Mouse (Mus musculus) ES-E14 (cell line): ENCODE measurements around the gene Abcg8. TPM values are rescaled to one million over a fixed set of nuclear protein-coding genes. Genes with fewer than 3 reads are reported as not detected.

Experiments used
- DNase-seq: peaks from one replicate; pipeline ENCODE4 v3.0.0-alpha.2; 2013; ENCODE audit warnings: low read depth, low spot score
- H3K27ac ChIP-seq: 2 replicates; pipeline ENCODE4 v1.5.1; 2012; ENCODE audit warnings: low read depth, mild to moderate bottlenecking, low read length, moderate library complexity, mixed read lengths; ENCODE audit not compliant: poor library complexity, insufficient read depth, severe bottlenecking
- H3K36me3 ChIP-seq: 2 replicates; pipeline ENCODE4 v1.6.1; 2012; ENCODE audit warnings: mild to moderate bottlenecking, low read length, moderate library complexity, mixed read lengths; ENCODE audit not compliant: control insufficient read depth, poor library complexity, insufficient read depth, severe bottlenecking
- H3K4me1 ChIP-seq, 2 experiments: fragments of 150-350 bp in 1 of 2; sonication (generic) in 1 of 2; 2 replicates each; pipeline ENCODE4 v1.6.1; 2012; ENCODE audit warnings: low read length in 2 of 2, mild to moderate bottlenecking in 1 of 2, mixed read lengths in 1 of 2; ENCODE audit not compliant: control insufficient read depth in 2 of 2, insufficient read depth in 2 of 2, poor library complexity in 1 of 2
- H3K4me3 ChIP-seq, 2 experiments: fragments of 150-350 bp in 1 of 2; sonication (generic) in 1 of 2; 2 replicates each; pipeline ENCODE4 v1.5.1; 2012; ENCODE audit warnings: low read length in 2 of 2, low read depth in 1 of 2, mild to moderate bottlenecking in 1 of 2, mixed read lengths in 1 of 2; ENCODE audit not compliant: insufficient read depth in 1 of 2, poor library complexity in 1 of 2, severe bottlenecking in 1 of 2
- H3K9ac ChIP-seq: 2 replicates; pipeline ENCODE4 v1.6.1; 2012; ENCODE audit warnings: low read depth, mild to moderate bottlenecking, low read length, mixed read lengths; ENCODE audit not compliant: poor library complexity, insufficient read depth, severe bottlenecking
- H3K9me3 ChIP-seq: fragments of 150-350 bp; sonication (generic); 2 replicates; pipeline ENCODE4 v1.6.1; 2012; ENCODE audit warnings: low read depth, mild to moderate bottlenecking, low read length; ENCODE audit not compliant: control insufficient read depth, insufficient read depth
- CHD2 ChIP-seq: IDR thresholded peaks from 2 replicates; pipeline ENCODE4 v1.6.1; 2014; ENCODE audit warnings: mild to moderate bottlenecking, low read depth, low read length, inconsistent platforms
- HCFC1 ChIP-seq: IDR thresholded peaks from 2 replicates; pipeline ENCODE4 v1.6.1; 2012; ENCODE audit warnings: low read length, inconsistent platforms, borderline replicate concordance; ENCODE audit not compliant: insufficient read depth
- MAFK ChIP-seq: IDR thresholded peaks from 2 replicates; pipeline ENCODE4 v1.6.1; 2014; ENCODE audit warnings: mild to moderate bottlenecking, low read depth, low read length, inconsistent platforms; ENCODE audit not compliant: insufficient read depth
- ZC3H11A ChIP-seq: IDR thresholded peaks from 2 replicates; pipeline ENCODE4 v1.6.1; 2012; ENCODE audit warnings: low read depth, mild to moderate bottlenecking, inconsistent platforms, low read length, borderline replicate concordance
- ZNF384 ChIP-seq: IDR thresholded peaks from 2 replicates; pipeline ENCODE4 v1.6.1; 2012; ENCODE audit warnings: low read depth, low read length, inconsistent platforms
- in situ Hi-C, 2 experiments: fragments of 600-800 bp; cut with MboI; formaldehyde crosslinking; loops; one replicate each; pipeline ENCODE4 v1.15.1; 2025; ENCODE audit warnings: low sequenced_read_pairs in 2 of 2, inconsistent platforms in 1 of 2; ENCODE audit not compliant: unreplicated experiment in 2 of 2
- total RNA-seq: library from RNA; depleted of rRNA; stranded (reverse); fragments of 300-350 nt; gene quantifications from 2 replicates; pipeline ENCODE4 v1.2.3, GENCODE M21; 2012

Abcg8 gene
- total RNA-seq, 1 experiment = 0.09 TPM

DNA sequence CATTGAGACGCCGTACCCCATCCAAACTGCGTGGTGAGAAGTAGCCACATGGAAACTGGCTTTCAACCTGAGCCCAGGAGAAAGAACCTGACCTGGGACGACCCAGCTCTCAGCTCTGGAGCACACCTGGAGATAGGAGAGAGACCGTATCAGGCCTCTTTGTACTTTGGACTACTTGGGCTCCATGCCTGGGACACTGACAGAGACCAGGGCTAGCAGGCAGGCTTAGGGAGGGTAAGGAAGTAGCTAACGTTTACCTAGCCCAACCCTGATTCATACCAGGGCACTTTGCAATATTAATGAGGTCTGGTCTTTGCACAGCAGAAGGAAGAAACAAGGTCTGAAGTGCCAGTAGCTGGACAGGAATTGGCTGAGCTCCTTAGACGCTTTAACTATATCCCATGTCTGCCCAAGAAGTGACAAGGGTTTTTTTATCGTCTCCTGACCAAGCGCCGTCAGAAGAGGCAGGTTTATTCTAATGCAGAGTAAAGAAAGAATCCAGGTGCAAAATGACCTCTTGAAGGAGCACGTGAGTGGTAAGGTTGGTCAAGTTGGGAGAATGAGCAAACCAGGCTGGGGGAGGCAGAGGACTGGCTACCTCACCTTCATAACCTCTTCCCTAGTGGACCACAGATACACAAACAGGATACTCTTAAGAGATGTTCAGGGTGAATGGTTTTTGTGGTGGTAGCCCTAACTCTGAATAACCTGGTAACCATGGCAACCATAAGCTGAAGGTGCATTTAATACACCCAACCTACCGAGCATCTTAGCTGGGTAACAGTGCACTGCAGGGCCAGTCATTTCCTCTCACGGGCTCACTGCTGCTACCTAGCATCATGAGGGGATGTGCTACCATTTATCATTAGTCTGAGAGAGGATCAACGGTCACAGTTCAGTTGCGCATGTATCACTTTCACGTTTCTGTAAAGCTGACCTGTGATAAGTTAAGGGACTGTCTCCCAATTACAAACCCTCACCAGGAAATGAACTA lies 3.4 kb upstream of the Abcg8 start:
- no peaks in the 10 kb centered on the region for H3K9me3 ChIP-seq
- in situ Hi-C loops = no loop called here
- no peaks in the 10 kb centered on the region for H3K4me1 ChIP-seq
- TF ChIP-seq ZNF384 (no peak), ZC3H11A (no peak), CHD2 (no peak), MAFK (no peak), HCFC1 (no peak)
- H3K4me3 ChIP-seq = no peak overlapping the region
- no peak for DNase-seq
- H3K36me3 ChIP-seq = no peaks in the 10 kb centered on the region
- no peak overlapping the region for H3K27ac ChIP-seq
- no peak overlapping the region for H3K9ac ChIP-seq

DNA sequence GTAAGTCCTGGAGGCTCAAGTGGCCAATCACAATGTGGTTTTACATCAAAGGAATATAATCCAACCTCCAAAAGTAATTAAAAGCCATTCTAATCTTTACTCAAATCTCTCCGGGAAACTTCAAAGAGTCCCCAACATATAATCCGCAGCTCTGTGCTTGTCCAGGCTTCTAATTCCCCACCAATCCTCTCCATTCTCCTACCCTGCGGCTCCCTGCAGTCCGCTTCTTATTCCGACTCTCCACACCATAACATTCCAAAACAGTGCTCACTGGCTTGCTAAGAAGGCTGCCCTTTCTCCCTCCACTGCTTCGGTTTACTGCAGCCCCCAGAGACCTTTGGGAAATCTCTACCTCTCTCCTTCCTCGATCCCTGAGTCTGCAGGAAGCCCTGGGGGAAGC lies 2.1 kb upstream of the Abcg8 start:
- H3K27ac ChIP-seq = no peak overlapping the region
- H3K9ac ChIP-seq = no peak overlapping the region
- H3K4me1 ChIP-seq = no peaks in the 10 kb centered on the region
- no peaks in the 10 kb centered on the region for H3K9me3 ChIP-seq
- TF ChIP-seq ZNF384 (no peak), ZC3H11A (no peak), MAFK (no peak), HCFC1 (no peak), CHD2 (no peak)
- no peaks in the 10 kb centered on the region for H3K36me3 ChIP-seq
- no peak overlapping the region for H3K4me3 ChIP-seq
- in situ Hi-C loops = no loop called here
- DNase-seq = no peak

GRCm38 (mm10) chr17:84675204-84675603 lies 898 bp upstream of the Abcg8 start:
- Histone ChIP-seq H3K27ac (no peak overlapping the region), H3K4me1 (no peaks in the 10 kb centered on the region), H3K36me3 (no peaks in the 10 kb centered on the region), H3K4me3 (no peak overlapping the region), H3K9ac (no peak overlapping the region), H3K9me3 (no peaks in the 10 kb centered on the region)
- DNase-seq = no peak
- in situ Hi-C loops = no loop called here
- TF ChIP-seq MAFK = no peak
- TF ChIP-seq ZC3H11A = no peak
- TF ChIP-seq CHD2 = no peak
- no peak for TF ChIP-seq HCFC1
- TF ChIP-seq ZNF384 = no peak

- no peaks in the 10 kb centered on the region for H3K9me3 ChIP-seq
- H3K4me3 ChIP-seq = no peak overlapping the region
- no peak for DNase-seq
- no peak overlapping the region for H3K9ac ChIP-seq
- in situ Hi-C loops = no loop called here
- no peaks in the 10 kb centered on the region for H3K36me3 ChIP-seq
- no peak overlapping the region for H3K27ac ChIP-seq
- H3K4me1 ChIP-seq = no peaks in the 10 kb centered on the region
- TF ChIP-seq CHD2 (no peak), MAFK (no peak), HCFC1 (no peak)
These were observed 1.5 kb downstream of the Abcg8 start for GRCm38 (mm10) chr17:84677595-84677994.
